Mouse (Mus musculus): ENCODE results near the gene Crebbp. TPM values are rescaled to one million over a fixed set of nuclear protein-coding genes. Genes with fewer than 3 reads are reported as not detected.
A peak's percentile ranks its signal among the peaks of the same experiment; 100 is the strongest.
"Not testable (repeated sequence)": the region's sequence is repeated elsewhere in the genome, so short reads cannot be mapped to it uniquely, and the experiment has no call there.

Gene Crebbp
- polyA plus RNA-seq, 1 experiment from 2014 or later, result 41.2 TPM

DNA sequence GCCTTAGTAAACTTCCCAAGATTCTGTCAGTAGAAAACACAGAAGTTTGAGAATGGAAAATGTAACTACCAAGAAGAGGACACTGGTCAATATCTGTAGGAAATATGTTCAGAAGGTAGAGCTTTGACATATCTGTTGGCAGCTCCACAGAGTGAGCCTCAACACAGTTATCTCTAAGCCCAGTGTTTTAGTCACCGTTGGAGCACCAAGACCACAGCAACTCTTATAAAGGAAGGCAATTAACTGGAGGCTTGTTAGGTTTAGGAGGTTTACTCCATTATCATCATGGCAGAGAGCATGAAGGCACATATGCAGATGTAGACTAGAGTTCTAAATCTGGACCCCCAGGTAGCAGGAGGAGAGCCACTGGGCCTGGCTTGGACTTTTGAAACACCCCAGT, 80.0 kb downstream of the Crebbp start:
- 100% methylated on average over 1 of the region's 1 CpGs for WGBS
- H3K4me1 ChIP-seq (replicated peaks), result no peaks in the 10 kb centered on the region
- H3K36me3 ChIP-seq, result peaks cover 25% of the 10 kb centered on the region

GRCm38 (mm10) chr16:4128894-4129293, 84.9 kb downstream of the Crebbp start:
- Histone ChIP-seq H3K4me1 (replicated peaks) (no peaks in the 10 kb centered on the region), H3K27me3 (no peaks in the 10 kb centered on the region), H3K9ac (no peak overlapping the region), H3K4me2 (no peak overlapping the region), H3K36me3 (peaks cover 47% of the 10 kb centered on the region), H3K4me3 (no peak overlapping the region), H3K27ac (no peak overlapping the region), H3K9me3 (no peaks in the 10 kb centered on the region)
- WGBS, result 97% methylated on average over 1 of the region's 1 CpGs
- ATAC-seq (ENCODE audit: low FRiP score), result no peak

More for the DNA sequence above, 80.0 kb downstream of the Crebbp start:
- no peaks in the 10 kb centered on the region for H3K9me3 ChIP-seq
- no peak for ATAC-seq (ENCODE audit: low FRiP score)
- no peak overlapping the region for H3K27ac ChIP-seq
- no peak overlapping the region for H3K9ac ChIP-seq
- H3K27me3 ChIP-seq, result no peaks in the 10 kb centered on the region
- H3K4me2 ChIP-seq, result no peak overlapping the region
- H3K4me3 ChIP-seq, result no peak overlapping the region

DNA sequence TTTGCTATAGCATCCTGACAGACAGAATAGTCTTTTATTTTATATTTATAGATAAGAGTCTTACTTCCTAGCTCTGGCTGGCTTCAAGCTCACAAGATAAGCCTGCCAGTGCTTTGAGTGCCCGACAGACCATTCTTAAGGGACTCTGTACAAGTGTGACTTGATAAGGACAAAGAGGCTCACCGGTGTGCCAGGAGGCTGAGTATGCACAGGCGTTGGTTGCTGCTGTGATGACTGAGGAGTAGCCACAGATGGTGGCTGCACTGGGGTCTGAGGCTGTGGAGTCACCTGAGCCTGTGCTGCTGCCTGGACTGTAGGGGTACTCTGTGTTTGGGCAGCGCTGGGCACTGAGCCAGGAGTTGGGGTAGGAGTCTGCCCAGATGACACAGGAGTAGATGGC, 96.7 kb downstream of the Crebbp start:
- 97% methylated on average over 4 of the region's 4 CpGs for WGBS
- Histone ChIP-seq H3K4me3 (no peak overlapping the region), H3K9me3 (no peaks in the 10 kb centered on the region), H3K27ac (no peak overlapping the region), H3K4me1 (replicated peaks) (no peaks in the 10 kb centered on the region), H3K4me2 (no peak overlapping the region), H3K9ac (no peak overlapping the region), H3K36me3 (peaks cover 83% of the 10 kb centered on the region), H3K27me3 (no peaks in the 10 kb centered on the region)
- ATAC-seq (ENCODE audit: low FRiP score), result no peak

DNA sequence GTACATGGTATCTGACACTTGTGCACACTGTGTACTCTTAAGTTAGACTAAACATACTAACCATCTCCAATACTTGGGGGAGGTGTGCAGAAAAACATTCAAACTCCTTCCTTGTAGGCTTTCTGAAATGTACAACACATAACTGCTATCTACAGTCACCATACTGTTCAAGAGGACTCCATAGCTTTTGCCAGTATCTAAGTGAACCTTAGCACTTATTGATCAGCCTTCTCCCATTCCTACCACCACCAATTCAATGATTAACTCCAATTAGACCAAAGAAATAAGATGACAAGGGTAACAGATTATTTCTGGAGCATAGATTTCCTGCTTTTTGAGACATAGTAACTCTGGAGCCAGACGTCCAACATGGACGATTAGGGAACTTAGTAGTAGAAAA, 113.4 kb downstream of the Crebbp start:
- no peak overlapping the region for H3K4me3 ChIP-seq
- 92% methylated on average over 2 of the region's 2 CpGs for WGBS
- no peak overlapping the region for H3K4me2 ChIP-seq
- no peak overlapping the region for H3K27ac ChIP-seq
- H3K4me1 ChIP-seq (replicated peaks), result no peaks in the 10 kb centered on the region
- no peaks in the 10 kb centered on the region for H3K27me3 ChIP-seq
- H3K36me3 ChIP-seq, result peaks cover 56% of the 10 kb centered on the region
- no peak overlapping the region for H3K9ac ChIP-seq
- ATAC-seq (ENCODE audit: low FRiP score), result no peak
- H3K9me3 ChIP-seq, result no peaks in the 10 kb centered on the region

GRCm38 (mm10) chr16:4097521-4097920, 116.3 kb downstream of the Crebbp start:
- Histone ChIP-seq H3K4me1 (replicated peaks) (no peaks in the 10 kb centered on the region), H3K9me3 (no peaks in the 10 kb centered on the region), H3K4me2 (no peak overlapping the region), H3K27me3 (no peaks in the 10 kb centered on the region), H3K36me3 (peaks cover 79% of the 10 kb centered on the region), H3K9ac (no peak overlapping the region), H3K4me3 (no peak overlapping the region), H3K27ac (no peak overlapping the region)
- 94% methylated on average over 1 of the region's 1 CpGs for WGBS
- no peak for ATAC-seq (ENCODE audit: low FRiP score)

DNA sequence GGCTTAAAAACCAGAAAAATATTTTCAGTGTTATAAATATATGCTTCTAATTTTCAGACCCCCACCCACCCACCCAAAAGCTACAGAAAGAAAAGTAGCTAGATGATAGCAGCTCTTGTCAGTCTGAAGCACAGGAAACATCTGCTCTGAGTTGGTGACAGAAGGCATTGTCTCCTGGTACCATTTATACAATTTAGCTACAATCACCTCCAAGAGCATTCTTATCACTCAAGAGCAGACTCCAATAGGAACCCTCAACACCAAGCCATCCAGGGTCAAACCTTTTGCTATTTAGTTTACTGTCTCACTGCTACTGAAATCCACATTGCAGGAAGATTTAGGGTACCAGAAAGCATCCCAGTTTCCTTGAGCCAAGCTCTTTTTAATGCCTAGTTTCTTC, 116.9 kb downstream of the Crebbp start:
- H3K9ac ChIP-seq, result no peak overlapping the region
- no peaks in the 10 kb centered on the region for H3K27me3 ChIP-seq
- no peaks in the 10 kb centered on the region for H3K9me3 ChIP-seq
- no peak for ATAC-seq (ENCODE audit: low FRiP score)
- no peaks in the 10 kb centered on the region for H3K4me1 ChIP-seq (replicated peaks)
- H3K36me3 ChIP-seq, result peaks cover 84% of the 10 kb centered on the region
- H3K27ac ChIP-seq, result no peak overlapping the region
- no peak overlapping the region for H3K4me3 ChIP-seq
- H3K4me2 ChIP-seq, result no peak overlapping the region

GRCm38 (mm10) chr16:4096141-4096540, 117.7 kb downstream of the Crebbp start:
- no peak overlapping the region for H3K27ac ChIP-seq
- no peak for ATAC-seq (ENCODE audit: low FRiP score)
- H3K4me1 ChIP-seq (replicated peaks), result no peaks in the 10 kb centered on the region
- no peaks in the 10 kb centered on the region for H3K27me3 ChIP-seq
- no peak overlapping the region for H3K9ac ChIP-seq
- H3K4me3 ChIP-seq, result no peak overlapping the region
- WGBS, result 100% methylated on average over 3 of the region's 3 CpGs
- peaks cover 85% of the 10 kb centered on the region for H3K36me3 ChIP-seq
- no peaks in the 10 kb centered on the region for H3K9me3 ChIP-seq
- H3K4me2 ChIP-seq, result no peak overlapping the region

DNA sequence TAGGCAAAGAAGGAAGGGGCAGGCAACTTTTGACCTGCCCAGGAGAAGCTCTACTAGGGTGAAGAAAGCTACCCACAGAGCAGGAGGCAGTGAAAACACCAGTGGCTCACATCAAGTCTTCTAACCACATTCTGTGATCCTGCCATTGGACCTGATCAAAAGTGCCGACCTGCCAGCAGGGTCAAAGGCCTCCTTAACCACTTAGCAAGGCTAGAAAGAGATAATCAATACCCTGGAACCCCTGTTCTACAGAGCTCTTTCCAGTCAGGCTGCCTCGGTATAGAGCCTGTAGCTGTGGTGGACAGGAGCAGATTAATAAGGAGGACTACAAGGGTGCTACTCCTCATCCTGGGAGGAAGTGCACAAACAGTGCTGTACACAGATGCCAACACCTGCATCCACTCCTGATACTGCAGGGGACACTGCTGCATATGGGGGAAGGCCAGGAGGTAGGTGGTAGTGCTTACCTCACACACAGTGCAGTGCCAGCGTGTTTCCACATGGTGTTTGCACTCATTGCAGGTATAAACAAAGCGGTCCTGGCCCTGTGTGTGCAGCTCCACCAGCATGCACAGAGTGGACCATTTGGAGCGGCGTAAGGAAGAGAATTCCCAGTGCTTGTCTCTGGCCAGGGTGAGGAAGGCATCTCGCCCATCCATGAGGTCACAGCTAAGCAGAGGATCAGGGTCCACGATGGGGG, 126.4 kb downstream of the Crebbp start:
- no peaks in the 10 kb centered on the region for H3K9me3 ChIP-seq
- WGBS, result 98% methylated on average over 8 of the region's 8 CpGs
- no peak for ATAC-seq (ENCODE audit: low FRiP score)
- H3K27me3 ChIP-seq, result no peaks in the 10 kb centered on the region
- H3K4me2 ChIP-seq, result no peak overlapping the region
- peaks cover 86% of the 10 kb centered on the region for H3K36me3 ChIP-seq
- H3K9ac ChIP-seq, result no peak overlapping the region
- no peak overlapping the region for H3K27ac ChIP-seq
- H3K4me1 ChIP-seq (replicated peaks), result no peaks in the 10 kb centered on the region
- no peak overlapping the region for H3K4me3 ChIP-seq

DNA sequence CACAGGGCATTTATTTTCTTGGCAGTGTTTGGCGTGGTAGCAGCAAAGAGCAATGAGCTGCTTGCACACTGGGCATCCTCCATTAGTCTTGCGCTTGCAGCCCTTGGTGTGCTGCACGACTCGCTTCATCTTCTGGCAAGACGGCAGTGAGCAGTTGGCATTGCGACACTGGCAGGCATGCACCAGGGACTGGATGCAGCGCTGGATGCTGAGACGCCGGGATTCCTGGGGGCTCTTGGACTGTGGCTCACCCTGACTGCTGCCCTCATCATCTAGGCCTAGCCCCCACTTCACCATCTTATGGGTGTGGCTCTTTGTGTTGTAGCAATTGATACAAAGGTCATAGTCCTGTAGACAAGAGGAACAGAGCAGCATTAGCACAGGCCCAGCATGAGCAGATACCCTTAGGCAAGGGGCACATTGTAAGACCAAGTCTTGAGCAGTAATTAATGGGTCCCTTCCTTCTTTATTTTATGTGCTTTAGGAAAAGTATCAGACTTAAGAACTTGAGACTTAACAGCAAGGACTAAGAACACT, 127.9 kb downstream of the Crebbp start:
- Histone ChIP-seq H3K4me3 (no peak overlapping the region), H3K9ac (no peak overlapping the region), H3K36me3 (peaks cover 80% of the 10 kb centered on the region), H3K4me2 (no peak overlapping the region), H3K27me3 (no peaks in the 10 kb centered on the region), H3K9me3 (no peaks in the 10 kb centered on the region), H3K4me1 (replicated peaks) (no peaks in the 10 kb centered on the region), H3K27ac (no peak overlapping the region)
- over 99% methylated on average over 9 of the region's 9 CpGs for WGBS
- no peak for ATAC-seq (ENCODE audit: low FRiP score)

DNA sequence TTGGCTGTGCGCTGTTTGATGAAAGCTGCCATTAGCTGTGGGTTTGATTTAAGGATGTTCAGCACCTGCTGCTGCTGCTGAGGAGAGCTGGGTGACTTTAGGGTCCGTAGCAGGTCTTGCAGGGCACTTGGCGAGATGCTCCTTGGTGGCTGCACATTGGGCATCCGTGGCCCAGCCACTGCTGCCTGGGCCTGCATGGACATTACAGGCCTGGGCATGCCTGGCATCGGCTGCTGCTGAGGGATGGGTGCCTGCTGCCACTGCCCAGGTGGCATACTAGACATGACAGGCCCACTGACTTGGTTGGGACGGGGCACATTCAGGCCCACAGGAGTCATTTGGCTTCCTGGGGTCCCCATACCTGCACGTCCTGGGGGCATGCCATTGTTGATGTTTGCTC, 128.7 kb downstream of the Crebbp start:
- H3K27ac ChIP-seq, result no peak overlapping the region
- no peak overlapping the region for H3K4me2 ChIP-seq
- no peaks in the 10 kb centered on the region for H3K4me1 ChIP-seq (replicated peaks)
- WGBS, result 99% methylated on average over 7 of the region's 7 CpGs
- no peaks in the 10 kb centered on the region for H3K27me3 ChIP-seq
- H3K9me3 ChIP-seq, result no peaks in the 10 kb centered on the region
- no peak for ATAC-seq (ENCODE audit: low FRiP score)
- no peak overlapping the region for H3K4me3 ChIP-seq
- H3K9ac ChIP-seq, result no peak overlapping the region
- peaks cover 72% of the 10 kb centered on the region for H3K36me3 ChIP-seq

- H3K27ac ChIP-seq; H3K9ac ChIP-seq; H3K4me2 ChIP-seq; H3K4me3 ChIP-seq; ATAC-seq (ENCODE audit: low FRiP score); H3K27me3 ChIP-seq; H3K9me3 ChIP-seq: not testable (repeated sequence)
- Histone ChIP-seq H3K36me3 (peaks cover 29% of the 10 kb centered on the region), H3K4me1 (replicated peaks) (peaks cover 16% of the 10 kb centered on the region)
- 88% methylated on average over 3 of the region's 3 CpGs for WGBS
Observed at GRCm38 (mm10) chr16:4080419-4080818, 133.4 kb downstream of the Crebbp start.

DNA sequence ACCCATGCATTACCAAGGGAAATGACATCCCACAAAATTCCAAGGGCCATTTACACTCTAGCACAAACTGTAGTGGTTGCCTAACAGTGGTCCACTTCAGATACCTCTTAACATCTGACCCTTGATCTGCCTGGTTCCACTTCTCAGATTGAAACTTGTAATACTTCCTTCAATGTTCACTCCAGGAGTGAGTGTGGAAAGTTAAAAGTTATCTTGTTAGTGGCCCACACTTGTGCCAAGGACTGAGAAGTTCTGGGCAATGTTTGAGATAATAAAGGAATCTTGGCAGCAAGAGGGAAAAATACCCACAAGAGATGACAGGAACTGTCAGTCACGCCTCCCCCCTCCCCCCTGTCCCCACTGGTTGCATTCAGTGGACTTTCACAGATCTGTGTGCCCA, 134.1 kb downstream of the Crebbp start:
- H3K4me2 ChIP-seq, result no peak overlapping the region
- no peak overlapping the region for H3K4me3 ChIP-seq
- peaks cover 21% of the 10 kb centered on the region for H3K36me3 ChIP-seq
- WGBS, result 71% methylated on average over 1 of the region's 1 CpGs
- no peak overlapping the region for H3K27ac ChIP-seq
- H3K9ac ChIP-seq, result no peak overlapping the region
- H3K27me3 ChIP-seq, result no peaks in the 10 kb centered on the region
- no peak for ATAC-seq (ENCODE audit: low FRiP score)
- peaks cover 18% of the 10 kb centered on the region for H3K4me1 ChIP-seq (replicated peaks)
- H3K9me3 ChIP-seq, result no peaks in the 10 kb centered on the region

DNA sequence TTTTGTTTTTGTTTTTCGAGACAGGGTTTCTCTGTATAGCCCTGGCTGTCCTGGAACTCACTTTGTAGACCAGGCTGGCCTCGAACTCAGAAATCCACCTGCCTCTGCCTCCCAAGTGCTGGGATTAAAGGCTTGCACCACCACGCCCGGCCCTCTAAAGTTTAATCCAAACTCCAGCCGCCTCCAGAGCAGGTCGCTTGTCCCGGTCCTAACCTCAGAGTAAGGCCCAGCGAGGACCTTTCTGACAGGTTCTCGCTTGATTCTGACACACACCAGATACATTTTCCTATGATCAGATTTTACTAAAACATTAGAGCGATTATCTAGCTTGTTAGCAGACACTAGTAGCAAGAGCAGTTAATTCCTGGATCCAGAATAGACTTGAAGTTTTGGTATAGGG, 135.5 kb downstream of the Crebbp start:
- H3K27me3 ChIP-seq; H3K9ac ChIP-seq; H3K27ac ChIP-seq; ATAC-seq (ENCODE audit: low FRiP score); H3K9me3 ChIP-seq: not testable (repeated sequence)
- peak overlapping the region; percentile 71 for H3K4me3 ChIP-seq
- peak overlapping the region; percentile 73 for H3K4me2 ChIP-seq
- H3K36me3 ChIP-seq, result peaks cover 13% of the 10 kb centered on the region
- peaks cover 18% of the 10 kb centered on the region for H3K4me1 ChIP-seq (replicated peaks)
- 81% methylated on average over 10 of the region's 10 CpGs for WGBS
